Mouse (Mus musculus) brain, embryonic 14.5 days (tissue): Measurements from ENCODE around the gene Prkg1. TPM values are rescaled to one million over a fixed set of nuclear protein-coding genes. Genes with fewer than 3 reads are reported as not detected.

Source experiments
- DNase-seq: peaks from one replicate; pipeline ENCODE4 v3.0.0-alpha.2; 2011; ENCODE audit warnings: low read depth
- CTCF ChIP-seq: fragments of 200-500 bp; IDR thresholded peaks from 2 replicates; pipeline ENCODE4 v1.5.1; 2012; ENCODE audit warnings: inconsistent platforms, mild to moderate bottlenecking, moderate library complexity, borderline replicate concordance; ENCODE audit not compliant: insufficient read depth, insufficient read length; ENCODE audit errors: extremely low read depth
- POLR2A ChIP-seq: fragments of 200-500 bp; IDR thresholded peaks from 2 replicates; pipeline ENCODE4 v1.6.1; 2012; ENCODE audit warnings: mild to moderate bottlenecking, inconsistent platforms, borderline replicate concordance; ENCODE audit not compliant: poor library complexity, insufficient read depth, insufficient read length, severe bottlenecking; ENCODE audit errors: extremely low read depth
- polyA plus RNA-seq: library from polyadenylated mRNA; depleted of rRNA; stranded (reverse); fragments of >200 nt; gene quantifications from 2 replicates; pipeline ENCODE4 v1.2.3, GENCODE M21; 2012

The Prkg1 gene
- polyA plus RNA-seq, 1 experiment = 4.5 TPM

GRCm38 (mm10) chr19:31188559-31189218, 576.1 kb downstream of the Prkg1 start:
- DNase-seq = peak; percentile 30
- TF ChIP-seq POLR2A = no peak
- TF ChIP-seq CTCF = no peak

GRCm38 (mm10) chr19:31180757-31181156, 584.1 kb downstream of the Prkg1 start:
- TF ChIP-seq POLR2A (no peak), CTCF (no peak)
- peak; percentile 27 for DNase-seq

- TF ChIP-seq POLR2A (no peak), CTCF (no peak)
Measured at GRCm38 (mm10) chr19:31177279-31177922, 587.4 kb downstream of the Prkg1 start.

GRCm38 (mm10) chr19:31170985-31171384, 593.8 kb downstream of the Prkg1 start:
- TF ChIP-seq POLR2A (no peak), CTCF (no peak)
- no peak for DNase-seq

More at GRCm38 (mm10) chr19:31177279-31177922, 587.4 kb downstream of the Prkg1 start:
- no peak for DNase-seq

GRCm38 (mm10) chr19:31158944-31159460, 605.8 kb downstream of the Prkg1 start:
- DNase-seq = peak; percentile 57
- no peak for TF ChIP-seq CTCF
- no peak for TF ChIP-seq POLR2A

- peak; percentile 78 for DNase-seq
Measured at GRCm38 (mm10) chr19:31153399-31153798, 611.4 kb downstream of the Prkg1 start.

GRCm38 (mm10) chr19:31149902-31150301, 614.9 kb downstream of the Prkg1 start:
- no peak for DNase-seq
- no peak for TF ChIP-seq CTCF
- no peak for TF ChIP-seq POLR2A

More at GRCm38 (mm10) chr19:31153399-31153798, 611.4 kb downstream of the Prkg1 start:
- TF ChIP-seq POLR2A (no peak), CTCF (no peak)

- DNase-seq = no peak
- no peak for TF ChIP-seq CTCF
- TF ChIP-seq POLR2A = no peak
Measured at GRCm38 (mm10) chr19:31147457-31147856, 617.4 kb downstream of the Prkg1 start.

GRCm38 (mm10) chr19:31146156-31146555, 618.7 kb downstream of the Prkg1 start:
- no peak for DNase-seq
- TF ChIP-seq CTCF = no peak

GRCm38 (mm10) chr19:31141905-31142304, 622.9 kb downstream of the Prkg1 start:
- DNase-seq = peak; percentile 87
- TF ChIP-seq CTCF = no peak
- TF ChIP-seq POLR2A = no peak

- TF ChIP-seq POLR2A = no peak
- TF ChIP-seq CTCF = no peak
- DNase-seq = peak; percentile 29
Measured at GRCm38 (mm10) chr19:31136316-31136715, 628.5 kb downstream of the Prkg1 start.

GRCm38 (mm10) chr19:31132614-31133013, 632.2 kb downstream of the Prkg1 start:
- no peak for TF ChIP-seq CTCF
- TF ChIP-seq POLR2A = no peak

More at GRCm38 (mm10) chr19:31132614-31133013, 632.2 kb downstream of the Prkg1 start:
- DNase-seq = no peak
